Mouse (Mus musculus) embryo, embryonic 11 days (tissue): Measurements from ENCODE around the gene Tuba1a.
"Not testable (repeated sequence)": the region's sequence is repeated elsewhere in the genome, so short reads cannot be mapped to it uniquely, and the experiment has no call there.

Source experiments
- DNase-seq: peaks from one replicate; pipeline ENCODE4 v3.0.0-alpha.2; 2015

Gene Tuba1a

GRCm38 (mm10) chr15:98923031-98923537 lies 30.4 kb downstream of the Tuba1a start:
- no peak for DNase-seq

GRCm38 (mm10) chr15:98922581-98922980 lies 30.9 kb downstream of the Tuba1a start:
- no peak for DNase-seq

GRCm38 (mm10) chr15:98921510-98921909 lies 32.0 kb downstream of the Tuba1a start:
- DNase-seq, result no peak

GRCm38 (mm10) chr15:98918499-98918895 lies 35.0 kb downstream of the Tuba1a start:
- not testable (repeated sequence) for DNase-seq

- DNase-seq, result peak; percentile 100
Measured at GRCm38 (mm10) chr15:98917538-98918498, 35.7 kb downstream of the Tuba1a start, which contains the start of gene Lmbr1l. TSS of gene Lmbr1l (minus strand) at chr15:98918231.

- peak; percentile 48 for DNase-seq
Measured at GRCm38 (mm10) chr15:98917091-98917490, 36.4 kb downstream of the Tuba1a start.

GRCm38 (mm10) chr15:98916016-98916415 lies 37.5 kb downstream of the Tuba1a start:
- no peak for DNase-seq

- no peak for DNase-seq
Measured at GRCm38 (mm10) chr15:98914903-98915302, 38.6 kb downstream of the Tuba1a start.

GRCm38 (mm10) chr15:98904692-98905091 lies 48.8 kb downstream of the Tuba1a start:
- peak; percentile 81 for DNase-seq

- DNase-seq, result no peak
Measured at GRCm38 (mm10) chr15:98902600-98902999, 50.9 kb downstream of the Tuba1a start.

GRCm38 (mm10) chr15:98901530-98901929 lies 52.0 kb downstream of the Tuba1a start:
- no peak for DNase-seq
